ENCODE assay signal across 8 mouse cellular contexts in genomic region chr12:79989582-79990110, GRCm38 (mm10).
DNase-seq lines count a peak whose midpoint lies in the region; ATAC-seq lines count a peak whose summit lies in the region.

No protein-coding gene starts in this region.

- H3K4me1 ChIP-seq in kidney, embryonic 16.5 days (ENCODE audit: insufficient read depth, low read length), result peaks cover 62% of the 10 kb centered on the region
- H3K4me1 ChIP-seq in embryonic facial prominence, embryonic 10.5 days, result peaks cover 62% of the 10 kb centered on the region
- peaks cover 19% of the 10 kb centered on the region for H3K4me1 ChIP-seq in forebrain, embryonic 16.5 days (replicated peaks; ENCODE audit: control insufficient read depth, insufficient read depth, low read length)
- peaks cover 71% of the 10 kb centered on the region for H3K4me1 ChIP-seq in liver, embryonic 15.5 days (replicated peaks)

- ATAC-seq in kidney, embryonic 16.5 days (ENCODE audit: low FRiP score, low TSS enrichment), result no peak
- ATAC-seq in forebrain, embryonic 16.5 days, result no peak
- ATAC-seq in liver, embryonic 15.5 days (ENCODE audit: insufficient read depth), result no peak

- DNase-seq in kidney, postnatal 10 days, result no peak
- no peak for DNase-seq in embryonic facial prominence, embryonic 10.5 days (ENCODE audit: low spot score)
- DNase-seq in thymus, postnatal 4 days, result no peak
- DNase-seq in frontal cortex, postnatal 25 days (ENCODE audit: low spot score in 2 of 2), result no peak
- no peak for DNase-seq in right cerebral cortex, postnatal 36 days (ENCODE audit: low spot score in 2 of 2)

- no peaks in the 10 kb centered on the region for H3K36me3 ChIP-seq in kidney, embryonic 16.5 days (ENCODE audit: insufficient read depth, low read length)
- H3K36me3 ChIP-seq in embryonic facial prominence, embryonic 10.5 days (replicated peaks), result no peaks in the 10 kb centered on the region
- no peaks in the 10 kb centered on the region for H3K36me3 ChIP-seq in forebrain, embryonic 16.5 days (ENCODE audit: control insufficient read depth, insufficient read depth)
- H3K36me3 ChIP-seq in liver, embryonic 15.5 days (replicated peaks), result no peaks in the 10 kb centered on the region

- H3K4me3 ChIP-seq in kidney, embryonic 16.5 days (ENCODE audit: low read length), result no peak overlapping the region
- H3K4me3 ChIP-seq in embryonic facial prominence, embryonic 10.5 days, result no peak overlapping the region
- no peak overlapping the region for H3K4me3 ChIP-seq in forebrain, embryonic 16.5 days (replicated peaks; ENCODE audit: low read length)
- no peak overlapping the region for H3K4me3 ChIP-seq in liver, embryonic 15.5 days (replicated peaks)

- WGBS in kidney, embryonic 16.5 days, result 51% methylated on average over 9 of the region's 9 CpGs
- 60% methylated on average over 9 of the region's 9 CpGs for WGBS in embryonic facial prominence, embryonic 10.5 days
- WGBS in forebrain, embryonic 16.5 days, result 38% methylated on average over 9 of the region's 9 CpGs
- WGBS in liver, embryonic 15.5 days (ENCODE audit: insufficient replicate concordance), result 60% methylated on average over 9 of the region's 9 CpGs

- peak overlapping the region; percentile 65 for H3K27ac ChIP-seq in kidney, embryonic 16.5 days (ENCODE audit: low read length)
- H3K27ac ChIP-seq in embryonic facial prominence, embryonic 10.5 days (replicated peaks), result peak overlapping the region; percentile 60
- H3K27ac ChIP-seq in forebrain, embryonic 16.5 days (ENCODE audit: low read length), result peak overlapping the region; percentile 61
- H3K27ac ChIP-seq in liver, embryonic 15.5 days (replicated peaks), result peak overlapping the region; percentile 89

- no peaks in the 10 kb centered on the region for H3K27me3 ChIP-seq in kidney, embryonic 16.5 days (ENCODE audit: insufficient read depth, low read length)
- H3K27me3 ChIP-seq in embryonic facial prominence, embryonic 10.5 days (replicated peaks; ENCODE audit: low read depth, poor library complexity, severe bottlenecking), result peaks cover 21% of the 10 kb centered on the region
- H3K27me3 ChIP-seq in forebrain, embryonic 16.5 days (replicated peaks; ENCODE audit: control insufficient read depth, insufficient read depth, low read length), result no peaks in the 10 kb centered on the region
- no peaks in the 10 kb centered on the region for H3K27me3 ChIP-seq in liver, embryonic 15.5 days

- no peak overlapping the region; the same call in 1 of the 2 replicates for H3K9ac ChIP-seq in kidney, embryonic 16.5 days (replicated peaks; ENCODE audit: low read length)
- no peak overlapping the region for H3K9ac ChIP-seq in forebrain, embryonic 16.5 days (replicated peaks; ENCODE audit: low read depth, low read length)
- H3K9ac ChIP-seq in liver, embryonic 15.5 days, result no peak overlapping the region

- no peak overlapping the region for H3K4me2 ChIP-seq in kidney, embryonic 16.5 days (replicated peaks; ENCODE audit: low read depth, low read length)
- H3K4me2 ChIP-seq in forebrain, embryonic 16.5 days (ENCODE audit: low read length), result no peak overlapping the region
- H3K4me2 ChIP-seq in liver, embryonic 15.5 days, result no peak overlapping the region; the same call in 1 of the 2 replicates

- no peaks in the 10 kb centered on the region for H3K9me3 ChIP-seq in kidney, embryonic 16.5 days (ENCODE audit: low read length)
- no peaks in the 10 kb centered on the region for H3K9me3 ChIP-seq in embryonic facial prominence, embryonic 10.5 days
- H3K9me3 ChIP-seq in forebrain, embryonic 16.5 days (ENCODE audit: control insufficient read depth, low read length), result no peaks in the 10 kb centered on the region
- no peaks in the 10 kb centered on the region for H3K9me3 ChIP-seq in liver, embryonic 15.5 days (replicated peaks)
